Mouse (Mus musculus) erythroblast, embryonic 14.5 days (primary cell): Measurements from ENCODE around the gene Polg.

Source experiments
- GATA1 ChIP-seq: IDR thresholded peaks from 2 replicates; pipeline ENCODE4 v1.6.1; 2012; ENCODE audit warnings: low read length, inconsistent platforms, mixed read lengths
- TAL1 ChIP-seq: IDR thresholded peaks from 3 replicates; pipeline ENCODE4 v1.6.1; 2012; ENCODE audit warnings: low read length, inconsistent platforms, mixed read lengths

DNA sequence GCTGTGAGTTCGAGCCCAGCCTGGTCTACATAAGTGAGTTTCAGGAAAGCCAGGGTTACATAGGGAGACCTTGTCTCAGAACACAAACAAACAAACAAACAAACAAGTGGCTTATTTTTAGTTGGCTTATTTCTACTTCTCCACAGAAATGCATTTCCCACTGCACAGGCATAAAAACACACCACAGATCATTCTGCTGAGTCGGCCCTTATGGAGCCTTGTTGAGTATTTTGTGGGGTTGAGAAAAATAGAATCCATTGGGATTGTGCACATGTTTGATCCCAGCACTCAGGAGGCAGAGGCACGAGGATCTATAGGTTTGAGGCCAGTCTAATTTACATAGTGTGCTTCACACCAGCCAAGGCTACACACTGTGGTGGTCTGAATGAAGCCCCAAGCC lies 65.9 kb downstream of the Polg start:
- TF ChIP-seq GATA1: no peak
- TF ChIP-seq TAL1: no peak
